Mouse (Mus musculus): ENCODE measurements around the gene Fstl4.
"Not testable (repeated sequence)": the region's sequence is repeated elsewhere in the genome, so short reads cannot be mapped to it uniquely, and the experiment has no call there.

Fstl4 gene

DNA sequence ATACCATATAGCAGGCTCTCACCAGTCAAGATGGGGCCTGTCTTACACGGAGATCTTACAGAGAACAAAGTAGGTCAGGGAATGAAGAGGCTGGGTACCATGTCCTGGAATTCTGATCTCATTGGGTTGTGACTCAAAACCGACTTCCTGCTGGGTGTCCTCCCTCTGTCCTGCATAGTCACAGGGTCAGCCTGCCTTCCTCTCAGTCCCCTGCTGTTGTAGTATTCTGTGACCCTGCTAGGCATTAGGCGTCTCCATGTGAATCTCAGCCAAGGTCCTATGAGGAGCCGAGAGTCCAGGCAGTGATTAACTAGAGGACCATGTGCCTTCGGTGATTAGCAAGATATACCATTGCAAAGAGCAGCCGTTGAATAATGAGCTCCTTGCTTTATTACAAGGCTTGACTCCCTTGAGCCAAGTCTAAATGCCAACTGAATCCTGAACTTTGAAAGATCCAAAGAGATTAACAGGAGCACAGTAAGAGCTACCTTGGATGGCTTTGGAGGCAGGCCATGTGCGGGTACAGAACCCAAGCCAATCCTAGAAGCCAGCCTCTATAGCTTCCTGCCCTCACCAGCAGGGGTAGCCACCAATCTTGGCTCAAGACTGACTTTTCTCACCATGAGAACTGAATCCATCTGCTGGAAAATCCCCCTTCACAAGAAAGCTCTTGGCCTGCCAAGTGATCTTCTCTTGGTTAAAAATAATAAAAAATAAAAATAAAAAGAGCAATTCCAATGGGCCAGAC is 264.2 kb downstream of the Fstl4 start:
- DNase-seq: no peak

DNA sequence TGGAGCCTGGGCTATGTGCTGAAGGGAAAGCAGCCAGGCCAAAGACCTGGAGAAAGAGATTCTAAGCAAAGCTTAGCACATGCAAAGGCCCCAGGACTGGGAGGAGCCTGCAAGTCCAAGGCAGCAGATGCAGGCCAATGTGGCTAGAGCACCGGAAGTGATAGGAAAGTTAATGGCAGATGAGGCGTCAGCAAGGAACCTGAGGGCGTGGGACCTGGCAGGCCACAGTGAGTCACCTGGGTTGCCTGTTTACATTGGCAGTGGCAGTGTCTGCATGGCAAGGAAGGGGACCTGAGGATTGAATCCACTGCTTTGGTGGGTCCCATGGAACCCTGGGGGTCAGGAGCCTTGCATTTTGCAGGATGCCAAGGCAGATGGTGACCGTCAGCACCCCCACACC is 267.3 kb downstream of the Fstl4 start:
- no peak for DNase-seq

DNA sequence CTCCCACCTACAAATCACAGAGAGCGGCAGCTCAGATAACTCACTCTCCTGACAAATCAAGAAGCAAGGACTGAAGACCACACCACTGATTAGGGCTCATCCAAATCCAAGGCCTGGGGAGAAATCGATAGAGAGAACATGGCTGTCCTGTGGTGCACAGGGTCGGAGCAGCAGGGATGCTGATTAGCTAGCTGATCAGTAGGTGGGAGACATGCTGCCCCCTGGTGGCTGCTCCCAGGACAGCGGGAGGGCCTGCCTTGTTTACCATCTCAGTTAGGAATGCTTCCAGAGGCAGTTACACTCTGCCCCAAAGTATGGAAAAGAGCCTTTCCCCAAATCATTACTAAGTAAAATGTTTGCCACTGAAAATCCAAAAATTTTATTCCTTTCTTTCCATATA is 267.9 kb downstream of the Fstl4 start:
- peak; percentile 90 for DNase-seq

DNA sequence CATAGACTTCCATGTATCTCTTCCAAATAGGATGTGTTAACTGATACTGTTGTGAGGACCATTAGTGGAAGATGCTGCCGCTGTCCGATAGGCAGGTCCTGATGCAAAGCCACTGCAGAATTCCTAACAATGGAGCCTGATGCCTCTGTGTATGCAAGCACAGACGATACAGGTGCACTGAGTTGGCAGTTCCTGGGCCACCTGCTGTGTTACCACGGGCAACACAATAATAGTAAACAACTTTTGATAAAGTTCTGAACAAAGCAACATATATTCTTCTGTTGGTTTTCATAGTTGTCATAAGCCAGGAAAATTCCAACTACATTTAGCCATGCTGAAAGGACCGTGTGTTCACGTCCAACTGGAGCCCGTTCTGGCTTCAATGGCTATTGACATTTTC is 271.0 kb downstream of the Fstl4 start:
- no peak for DNase-seq

DNA sequence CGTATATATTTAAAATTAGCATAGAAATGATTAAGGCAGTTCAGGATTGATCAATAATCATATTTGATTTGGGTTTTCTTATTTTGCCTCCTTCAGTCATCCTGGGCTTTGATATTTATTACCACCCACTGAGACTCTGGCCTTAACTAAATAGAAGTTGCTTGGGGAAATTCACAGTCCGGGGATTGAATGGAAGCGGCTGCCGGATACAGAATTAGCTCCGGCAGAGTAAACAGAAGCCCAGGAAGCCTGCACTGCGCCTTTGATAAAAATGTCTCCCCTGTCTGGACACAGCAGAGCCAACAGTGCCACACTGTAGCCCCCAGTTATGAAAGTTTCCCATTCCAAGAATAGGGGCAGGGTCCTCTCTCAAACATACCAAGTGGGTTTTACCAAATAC is 282.4 kb downstream of the Fstl4 start:
- DNase-seq: no peak

DNA sequence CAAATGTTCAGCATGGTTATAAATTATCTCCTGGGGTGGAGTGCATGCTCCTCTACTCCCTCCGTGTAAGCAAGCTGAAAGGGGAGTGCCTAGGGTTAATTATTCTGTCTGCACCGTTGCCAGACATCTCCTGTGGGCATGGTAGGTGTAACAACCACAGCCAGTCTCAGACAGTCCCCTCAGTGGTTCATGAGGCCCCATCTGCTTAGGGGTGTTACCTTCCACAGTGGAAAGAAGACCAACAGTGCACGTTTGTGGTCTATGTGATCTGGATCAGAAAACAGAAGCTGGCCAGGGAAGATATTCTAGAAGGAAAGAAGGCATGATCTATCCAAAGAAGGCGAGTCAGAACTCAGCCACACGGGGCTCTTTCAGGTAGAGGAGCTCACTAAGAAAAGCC is 289.7 kb downstream of the Fstl4 start:
- DNase-seq: no peak

DNA sequence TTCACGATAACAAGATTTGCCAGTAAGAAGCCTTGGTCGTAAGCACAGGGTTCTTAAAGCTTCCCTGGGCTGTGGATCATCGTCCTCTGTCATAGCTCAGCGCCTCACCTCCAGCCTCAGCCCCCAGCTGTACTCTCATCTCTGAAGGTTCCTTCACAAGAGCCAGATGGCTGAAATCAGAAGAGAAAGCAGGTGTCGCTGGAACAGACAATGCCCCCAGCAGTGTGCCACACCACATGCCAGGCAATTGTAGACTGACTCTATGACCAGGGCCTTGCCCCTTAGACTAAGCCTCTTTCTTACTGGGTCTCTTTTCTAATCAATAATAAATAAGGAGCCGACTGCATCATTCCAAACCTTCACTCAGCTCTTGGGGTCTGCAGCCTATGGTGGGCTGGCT is 291.5 kb downstream of the Fstl4 start:
- peak; percentile 23 for DNase-seq

DNA sequence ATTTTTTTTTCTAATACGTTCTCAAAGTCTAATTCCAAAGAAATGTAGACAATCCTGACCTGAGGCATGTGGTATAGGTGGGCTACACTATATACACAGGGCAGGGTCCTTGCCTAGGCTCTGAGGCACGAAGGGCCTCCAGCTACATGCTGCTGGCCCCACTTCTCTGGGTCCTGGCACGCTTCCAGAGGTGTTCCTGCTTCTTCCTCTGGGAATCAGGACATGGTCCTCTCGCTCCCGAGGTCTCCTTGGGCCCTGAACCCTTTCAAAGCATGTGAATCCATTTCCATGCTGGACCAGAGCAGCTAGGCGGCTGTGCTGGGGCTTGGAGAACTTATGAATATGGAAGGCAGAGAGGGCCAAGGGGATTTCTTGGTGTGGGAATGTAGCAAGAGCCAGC is 292.3 kb downstream of the Fstl4 start:
- DNase-seq: no peak

DNA sequence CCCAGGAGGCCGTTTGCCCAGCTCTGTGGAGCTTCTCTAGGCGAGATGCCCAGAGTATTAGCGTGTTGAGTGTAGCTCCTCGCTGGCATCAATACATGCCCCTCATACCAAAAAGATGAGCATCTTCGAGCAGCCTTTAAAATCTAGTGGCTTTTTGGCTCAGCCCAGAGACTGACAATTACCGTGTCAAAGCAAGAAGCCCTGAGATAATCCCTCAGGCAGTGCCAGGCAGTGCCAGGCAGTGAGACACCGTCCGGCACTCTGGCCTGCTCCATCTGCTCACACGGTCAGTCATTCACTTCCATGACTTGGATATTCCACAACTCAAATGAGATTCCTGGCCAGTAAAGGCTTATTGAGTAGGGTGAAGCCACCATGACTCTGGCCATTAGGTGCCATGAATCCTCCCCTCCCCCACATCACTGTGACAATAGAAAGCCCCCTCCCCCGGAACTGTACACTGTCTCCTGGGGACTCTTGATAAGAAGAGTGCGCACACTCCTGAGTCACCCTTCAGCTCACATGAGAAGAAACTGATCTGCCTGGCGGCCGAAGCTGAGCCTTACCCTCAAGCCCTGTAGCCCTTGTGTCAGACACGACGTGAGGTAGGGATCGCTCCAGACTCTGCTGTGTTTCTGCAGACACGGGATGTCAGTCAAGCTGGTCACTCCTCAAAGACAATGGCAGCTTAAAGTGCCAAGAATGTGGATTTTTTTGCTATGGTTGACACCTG is 293.6 kb downstream of the Fstl4 start:
- no peak for DNase-seq

DNA sequence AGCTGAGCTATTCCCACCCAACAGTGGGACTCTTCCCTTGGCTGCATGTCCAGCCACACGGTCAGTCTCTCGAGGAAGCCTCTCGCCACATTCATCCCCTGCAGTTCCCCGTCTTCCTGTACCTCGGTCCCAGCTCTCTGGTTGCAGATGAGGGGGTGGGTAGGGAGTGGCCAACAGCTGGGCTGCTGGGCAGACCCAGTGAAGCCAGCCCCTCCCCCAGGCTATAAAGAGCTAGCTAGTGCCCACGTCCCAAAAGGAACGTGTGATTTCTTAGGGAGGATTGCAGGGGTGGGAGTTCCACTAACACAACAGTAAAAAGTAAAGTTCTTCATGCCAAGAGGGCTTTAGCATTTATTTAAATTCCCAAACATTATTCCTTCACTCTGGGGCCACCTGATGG is 294.1 kb downstream of the Fstl4 start:
- no peak for DNase-seq

DNA sequence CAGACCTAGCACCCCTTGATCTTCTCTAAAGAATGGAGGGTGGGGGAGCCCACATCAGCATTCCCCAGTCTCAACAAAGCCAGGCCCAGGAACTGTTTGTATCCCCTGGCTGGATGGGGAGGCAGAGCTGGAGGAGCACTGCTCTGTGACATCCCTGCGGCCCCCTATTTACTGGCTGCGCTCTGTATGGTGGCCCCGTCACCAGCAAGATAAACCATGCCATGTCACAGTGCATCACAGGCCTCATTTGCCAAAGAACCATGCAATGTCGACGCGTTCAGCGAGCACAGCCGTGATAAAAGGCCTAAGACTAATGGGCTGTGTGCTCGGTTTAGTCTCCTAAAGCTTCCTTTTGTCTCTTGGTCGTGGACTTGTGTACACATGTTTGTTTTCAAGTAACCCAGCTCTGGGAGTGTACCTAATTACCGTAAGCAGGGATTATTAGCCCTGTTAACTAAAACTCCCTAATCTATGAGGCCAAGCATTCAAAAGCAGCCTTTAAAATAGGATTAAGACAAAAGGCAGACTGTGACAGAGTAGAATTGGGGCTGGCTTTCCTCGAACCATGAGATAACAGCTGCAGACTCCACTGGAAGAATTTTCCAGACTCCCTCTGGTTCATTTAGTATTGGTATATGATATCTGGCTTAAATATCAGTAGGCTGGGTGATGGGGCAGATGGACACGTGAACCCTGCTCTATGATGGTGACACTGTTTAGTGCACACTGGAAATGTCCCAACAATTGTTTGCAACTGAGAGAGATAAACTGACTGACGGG is 303.5 kb downstream of the Fstl4 start:
- no peak for DNase-seq

DNA sequence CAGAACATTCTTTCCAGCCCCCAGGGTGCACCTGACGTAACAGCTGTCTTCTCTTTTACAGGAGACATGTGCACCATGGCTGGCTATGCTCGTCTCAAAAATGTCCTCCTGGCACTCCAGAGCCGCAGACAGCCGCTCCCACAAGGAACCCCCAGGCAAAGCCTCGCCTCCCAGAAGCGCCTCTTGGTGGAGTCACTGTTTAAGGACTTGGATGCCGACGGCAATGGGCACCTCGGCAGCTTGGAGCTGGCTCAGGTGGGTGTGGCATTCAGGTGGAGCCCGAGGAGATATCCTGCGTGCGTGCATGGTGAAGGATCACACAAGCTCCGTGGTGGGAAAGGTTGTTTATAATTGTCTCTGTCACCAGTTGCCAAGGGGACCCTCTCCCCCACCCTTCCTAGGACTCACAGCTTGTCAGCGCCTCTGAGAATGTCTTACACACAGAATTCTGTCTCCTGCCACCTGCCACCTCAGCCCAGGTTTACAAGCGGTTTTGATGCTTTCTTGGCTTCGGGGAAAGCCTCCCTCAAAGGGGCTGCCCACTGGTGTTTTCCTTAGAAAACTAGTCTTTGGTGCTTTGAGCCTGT is 304.1 kb downstream of the Fstl4 start:
- DNase-seq: no peak

DNA sequence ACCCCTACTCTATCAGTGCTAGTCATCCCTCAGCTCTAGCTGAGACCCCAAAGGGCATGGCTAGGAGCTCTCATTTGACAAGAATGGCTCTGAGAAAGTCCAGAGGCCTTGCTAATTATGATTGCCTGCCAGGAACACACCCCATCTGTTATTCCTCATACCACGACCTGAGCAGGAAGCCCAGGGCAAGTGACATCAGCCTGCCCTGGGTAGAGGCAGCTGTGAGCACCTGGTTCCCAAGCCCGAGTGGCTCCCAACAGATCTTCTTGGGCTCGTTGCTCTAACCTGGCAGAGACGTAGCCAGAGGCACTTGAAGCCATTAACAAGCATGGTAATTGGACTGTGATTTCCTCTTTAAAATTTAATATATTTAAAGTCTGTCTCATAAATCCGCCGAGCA is 305.3 kb downstream of the Fstl4 start:
- no peak for DNase-seq

DNA sequence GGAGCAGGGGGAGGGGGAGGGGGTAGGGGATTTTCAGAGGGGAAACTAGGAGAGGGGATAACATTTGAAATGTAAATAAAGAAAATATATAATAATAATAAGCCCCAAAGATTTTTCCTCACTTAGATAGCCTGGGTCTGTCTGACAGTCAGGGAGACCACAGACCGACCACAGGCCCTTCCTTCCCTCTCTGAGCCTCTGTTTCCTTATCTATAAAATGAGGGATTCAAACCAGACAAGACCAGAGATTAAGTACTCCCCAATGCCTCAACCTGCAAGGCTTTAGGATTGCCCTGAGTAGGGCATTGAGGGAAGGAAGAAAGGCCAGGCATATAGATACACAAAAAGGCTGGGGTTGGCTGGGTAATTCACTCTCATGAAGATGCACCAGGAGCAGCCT is 307.2 kb downstream of the Fstl4 start:
- DNase-seq: no peak

DNA sequence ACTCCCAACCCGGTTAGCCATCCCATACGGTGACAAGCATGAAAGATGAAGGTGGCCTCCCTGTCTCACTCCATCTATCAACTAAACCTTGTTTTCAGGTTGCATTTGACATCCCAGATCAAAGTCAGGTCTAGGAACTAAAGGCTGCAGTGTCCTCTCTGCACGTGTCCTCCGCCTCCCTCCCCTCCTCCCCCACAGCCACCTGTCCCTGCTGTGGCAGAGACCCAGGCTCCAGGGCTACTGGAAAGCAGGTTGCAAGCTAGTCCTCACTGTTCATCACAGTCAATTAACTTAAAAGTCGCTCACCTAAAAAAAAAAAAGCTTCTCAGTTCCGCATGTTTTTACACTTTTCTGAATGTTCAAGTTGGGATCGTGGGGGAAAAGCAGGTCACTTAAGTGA is 313.2 kb downstream of the Fstl4 start:
- no peak for DNase-seq

DNA sequence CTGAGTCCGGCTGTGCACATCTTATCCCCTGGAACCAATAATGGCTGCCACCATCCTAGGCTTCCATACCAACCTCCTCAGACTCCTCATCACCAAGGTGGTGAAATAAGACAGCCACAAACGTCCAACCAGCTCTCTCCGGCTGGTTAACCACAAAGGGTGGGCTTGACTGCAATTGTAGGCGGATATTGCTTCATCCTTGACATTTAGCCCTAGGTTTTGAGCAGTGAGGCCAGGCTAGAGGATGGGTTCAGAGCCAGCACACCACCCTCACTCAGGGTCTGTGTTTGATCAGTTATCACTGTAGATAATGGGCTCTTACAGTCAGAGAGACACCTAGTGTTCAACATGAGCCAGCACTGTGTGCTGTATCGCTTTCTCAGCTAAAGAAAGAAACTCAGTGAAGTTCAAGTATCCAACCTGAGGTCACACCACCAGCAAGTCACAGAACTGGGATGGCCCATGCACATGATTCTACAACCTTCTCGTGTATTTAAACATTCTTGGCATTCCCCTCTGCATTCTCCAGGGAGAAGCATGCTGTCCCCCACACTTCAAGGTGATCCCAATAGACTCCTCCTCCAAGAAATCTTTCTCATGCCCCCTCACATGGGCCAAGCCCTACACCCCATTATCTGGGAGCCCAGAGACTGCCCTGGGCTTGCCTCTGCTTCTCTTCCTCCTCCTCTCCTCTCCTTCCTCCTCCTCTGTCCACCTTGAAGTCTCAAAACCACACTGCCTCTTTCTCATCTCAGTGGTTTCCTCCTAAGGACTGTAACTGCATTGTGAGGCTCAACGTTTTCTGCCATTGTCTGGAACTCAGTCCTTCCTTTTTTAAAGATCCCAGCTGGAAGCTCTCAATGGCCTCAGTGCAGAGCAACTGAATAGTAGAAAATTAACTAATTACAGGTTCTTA is 314.2 kb downstream of the Fstl4 start:
- DNase-seq: no peak

DNA sequence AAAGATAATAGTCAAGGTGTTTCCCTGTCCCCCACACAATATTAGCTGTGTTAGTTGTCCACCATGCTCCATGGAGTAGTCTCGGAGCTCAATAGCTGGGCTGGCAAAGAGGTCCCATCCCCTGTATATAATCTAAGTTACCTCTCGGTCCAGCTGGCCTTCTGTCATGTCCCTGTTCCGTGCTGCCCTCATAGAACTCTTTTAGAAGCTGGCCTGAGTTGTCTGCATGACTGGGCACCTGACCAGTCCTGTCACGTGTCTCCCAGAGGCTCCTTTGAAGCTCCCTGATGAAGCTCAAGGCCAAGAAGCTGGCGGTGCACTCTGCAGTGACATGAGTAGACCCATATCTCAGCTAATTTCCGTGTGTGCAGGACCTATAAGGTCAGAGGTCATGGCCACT is 316.9 kb downstream of the Fstl4 start:
- DNase-seq: no peak

DNA sequence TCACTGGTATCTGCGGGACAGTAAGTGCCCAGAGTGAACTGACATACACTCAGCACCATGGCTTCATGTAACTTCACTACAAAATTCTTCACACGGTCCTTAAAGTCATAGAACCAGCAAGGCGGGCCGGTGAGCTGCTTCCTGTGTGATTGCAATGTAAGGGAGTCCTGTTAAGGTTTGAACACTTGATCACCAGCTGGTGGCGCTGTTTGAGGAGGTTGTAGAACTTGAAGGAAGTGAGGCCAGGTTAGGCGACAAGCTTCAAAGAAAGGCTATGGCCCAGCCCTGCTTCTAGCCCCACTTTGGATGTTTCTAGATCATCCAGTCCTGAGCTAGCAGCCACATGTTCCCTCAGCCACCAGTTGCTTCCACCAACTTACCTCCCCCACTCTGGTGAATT is 320.9 kb downstream of the Fstl4 start:
- DNase-seq: peak; percentile 93

DNA sequence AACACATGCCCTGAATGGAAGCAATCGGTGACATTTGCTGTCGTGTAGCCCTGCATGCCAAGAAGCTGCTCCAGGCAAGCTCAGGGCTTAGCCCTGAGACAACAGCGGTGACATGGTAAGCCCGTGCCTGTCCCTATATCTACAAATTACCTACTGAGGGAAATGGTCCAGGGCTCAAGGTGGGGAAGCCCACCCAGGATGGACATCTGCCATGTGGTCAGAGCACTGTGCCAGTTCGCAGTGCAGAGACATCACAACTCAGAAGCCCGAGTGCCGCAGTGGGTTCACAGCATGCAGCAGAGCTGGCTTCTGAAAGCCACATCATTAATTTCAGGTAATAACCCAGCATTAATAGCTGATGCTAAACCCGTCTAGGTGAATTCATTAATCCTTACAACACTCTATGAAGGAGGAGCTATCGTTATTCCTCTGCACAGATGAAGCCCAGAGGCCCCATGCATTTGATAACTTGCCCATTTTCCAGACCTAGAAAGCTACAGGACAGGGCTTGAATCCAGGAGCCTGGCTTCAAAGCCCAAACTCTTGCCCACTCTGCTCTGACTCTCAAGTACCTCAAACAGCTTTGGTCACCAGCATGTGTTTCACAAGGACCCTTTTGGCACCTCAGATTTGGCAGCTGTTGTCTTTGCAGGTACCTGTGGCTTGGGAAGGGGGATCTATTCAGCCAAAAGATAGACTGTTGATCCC is 321.6 kb downstream of the Fstl4 start:
- DNase-seq: no peak

DNA sequence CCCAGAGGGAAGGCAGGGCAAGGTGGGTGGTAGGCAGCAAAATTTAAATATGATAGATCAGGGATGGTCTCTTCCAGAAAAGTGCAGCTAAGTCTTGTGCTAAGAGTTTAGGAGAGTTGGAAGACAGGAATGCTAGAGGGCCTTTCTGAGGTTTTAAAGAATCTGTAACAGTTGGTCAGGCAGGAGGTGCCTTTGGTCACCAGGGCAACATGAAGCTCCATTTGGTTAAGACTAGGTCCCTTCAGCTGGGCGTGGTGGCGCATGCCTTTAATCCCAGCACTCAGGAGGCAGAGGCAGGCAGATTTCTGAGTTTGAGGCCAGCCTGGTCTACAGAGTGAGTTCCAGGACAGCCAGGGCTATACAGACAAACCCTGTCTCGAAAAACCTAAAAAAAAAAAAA is 323.5 kb downstream of the Fstl4 start:
- DNase-seq: not testable (repeated sequence)

DNA sequence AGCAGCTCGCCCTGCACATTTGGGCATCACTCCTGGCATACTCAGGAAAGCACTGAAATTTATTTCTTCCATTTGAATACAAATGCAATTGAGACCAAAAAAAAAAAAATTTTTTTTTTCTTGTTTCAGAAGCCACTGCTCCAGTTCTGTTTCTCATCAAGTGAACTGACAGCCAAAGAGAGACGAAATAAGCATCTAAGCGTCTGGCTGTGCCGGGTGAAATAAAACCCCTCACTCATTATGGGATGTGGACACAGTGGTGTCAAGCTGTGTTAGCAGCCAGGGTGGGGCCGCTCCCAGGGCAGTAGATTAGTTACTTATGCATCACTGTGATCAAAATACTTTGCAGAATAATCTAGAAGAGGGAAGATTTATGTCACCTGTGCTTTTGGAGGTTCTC is 327.2 kb downstream of the Fstl4 start:
- DNase-seq: no peak

DNA sequence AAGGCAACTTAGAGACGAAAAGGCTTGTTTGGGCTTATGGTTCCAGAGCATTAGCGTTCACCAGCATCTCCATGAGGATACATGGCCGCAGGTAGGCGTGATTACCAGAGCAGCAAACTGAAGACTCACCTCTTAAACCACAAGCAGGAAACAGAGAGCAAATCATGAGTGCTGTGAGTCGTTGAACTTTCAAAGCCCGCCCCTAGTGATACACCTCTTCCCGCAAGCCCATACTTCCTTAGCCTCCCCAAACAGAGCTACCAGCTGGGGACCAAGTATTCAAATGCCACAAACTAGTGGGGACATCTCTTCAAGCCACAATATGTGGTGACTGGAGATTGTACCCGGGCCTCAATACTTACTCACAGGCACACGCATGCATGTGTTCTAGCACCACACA is 332.4 kb downstream of the Fstl4 start:
- DNase-seq: no peak
